Mouse (Mus musculus): ENCODE measurements at regions not wholly inside any gene's neighbourhood (a gene's known extent, or its start where the extent isn't known, plus 50 kb on each side); places are given as distances from the start of the nearest gene placed in this dataset.

- DNase-seq (ENCODE audit: low spot score) = no peak
These were observed 184.5 kb upstream of the Dyrk2 start for GRCm38 (mm10) chr10:119054191-119055175.

- no peak for DNase-seq (ENCODE audit: low spot score)
These were observed 182.5 kb upstream of the Dyrk2 start for GRCm38 (mm10) chr10:119052441-119053041.

- DNase-seq (ENCODE audit: low spot score) = no peak
These were observed 181.6 kb upstream of the Dyrk2 start for GRCm38 (mm10) chr10:119051598-119051997.

- no peak for DNase-seq (ENCODE audit: low spot score)
These were observed 180.1 kb upstream of the Dyrk2 start for GRCm38 (mm10) chr10:119050017-119050685.

- no peak for DNase-seq (ENCODE audit: low spot score)
These were observed 178.8 kb upstream of the Dyrk2 start for GRCm38 (mm10) chr10:119048643-119049420.

GRCm38 (mm10) chr10:119045059-119045458 is 175.1 kb upstream of the Dyrk2 start:
- no peak for DNase-seq (ENCODE audit: low spot score)

GRCm38 (mm10) chr10:119043069-119043468 is 173.1 kb upstream of the Dyrk2 start:
- no peak for DNase-seq (ENCODE audit: low spot score)

GRCm38 (mm10) chr10:119040205-119040604 is 170.2 kb upstream of the Dyrk2 start:
- no peak for DNase-seq (ENCODE audit: low spot score)

- DNase-seq (ENCODE audit: low spot score) = no peak
These were observed 169.7 kb upstream of the Dyrk2 start for GRCm38 (mm10) chr10:119039732-119040131.

GRCm38 (mm10) chr10:119038991-119039390 is 169.0 kb upstream of the Dyrk2 start:
- no peak for DNase-seq (ENCODE audit: low spot score)

- DNase-seq (ENCODE audit: low spot score) = no peak
These were observed 167.8 kb upstream of the Dyrk2 start for GRCm38 (mm10) chr10:119037781-119038180.

- DNase-seq (ENCODE audit: low spot score) = no peak
These were observed 165.9 kb upstream of the Dyrk2 start for GRCm38 (mm10) chr10:119035863-119036262.

GRCm38 (mm10) chr10:119034396-119034795 is 164.4 kb upstream of the Dyrk2 start:
- no peak for DNase-seq (ENCODE audit: low spot score)

- no peak for DNase-seq (ENCODE audit: low spot score)
These were observed 161.6 kb upstream of the Dyrk2 start for GRCm38 (mm10) chr10:119031282-119032275.

GRCm38 (mm10) chr10:119028480-119029137 is 158.6 kb upstream of the Dyrk2 start:
- DNase-seq (ENCODE audit: low spot score) = no peak

GRCm38 (mm10) chr10:119027241-119027901 is 157.4 kb upstream of the Dyrk2 start:
- DNase-seq (ENCODE audit: low spot score) = no peak

GRCm38 (mm10) chr10:119026291-119026690 is 156.3 kb upstream of the Dyrk2 start:
- no peak for DNase-seq (ENCODE audit: low spot score)

- no peak for DNase-seq (ENCODE audit: low spot score)
These were observed 154.4 kb upstream of the Dyrk2 start for GRCm38 (mm10) chr10:119024425-119024824.

GRCm38 (mm10) chr10:119019082-119019481 is 149.1 kb upstream of the Dyrk2 start:
- DNase-seq (ENCODE audit: low spot score) = no peak

GRCm38 (mm10) chr10:119018490-119018889 is 148.5 kb upstream of the Dyrk2 start:
- DNase-seq (ENCODE audit: low spot score) = no peak

Measured in ovary, postnatal 14 days (tissue).